Mouse (Mus musculus) midbrain, embryonic 16.5 days (tissue): Measurements from ENCODE around the gene Tll2. TPM values are rescaled to one million over a fixed set of nuclear protein-coding genes. Genes with fewer than 3 reads are reported as not detected.

Source experiments
- ATAC-seq: fragments of 200-750 bp; cut with Nextera tagmentation; 2 replicates; pipeline ENCODE4 v1.8.0; 2017; ENCODE audit warnings: moderate TSS enrichment
- H3K27ac ChIP-seq: fragments of 300-500 bp; sonication (generic); 2 replicates; pipeline ENCODE4 v1.5.1; 2014; ENCODE audit warnings: mild to moderate bottlenecking, low read length, mixed read lengths
- H3K27me3 ChIP-seq: fragments of 300-500 bp; sonication (generic); 2 replicates; pipeline ENCODE4 v1.6.1; 2014; ENCODE audit warnings: low read depth, low read length, mixed read lengths; ENCODE audit not compliant: control insufficient read depth, insufficient read depth
- H3K36me3 ChIP-seq: fragments of 300-500 bp; sonication (generic); 2 replicates; pipeline ENCODE4 v1.6.1; 2014; ENCODE audit warnings: mild to moderate bottlenecking, low read length, moderate library complexity, mixed read lengths; ENCODE audit not compliant: control insufficient read depth, insufficient read depth
- H3K4me1 ChIP-seq: fragments of 300-500 bp; sonication (generic); 2 replicates; pipeline ENCODE4 v1.6.1; 2014; ENCODE audit warnings: mild to moderate bottlenecking, low read length, mixed read lengths; ENCODE audit not compliant: control insufficient read depth, insufficient read depth
- H3K4me2 ChIP-seq: fragments of 300-500 bp; sonication (generic); 2 replicates; pipeline ENCODE4 v1.6.1; 2014; ENCODE audit warnings: mild to moderate bottlenecking, low read length, mixed read lengths
- H3K4me3 ChIP-seq: fragments of 300-500 bp; sonication (generic); 2 replicates; pipeline ENCODE4 v1.5.1; 2014; ENCODE audit warnings: low read depth, mild to moderate bottlenecking, low read length, moderate library complexity, mixed read lengths
- H3K9ac ChIP-seq: fragments of 300-500 bp; sonication (generic); 2 replicates; pipeline ENCODE4 v1.6.1; 2014; ENCODE audit warnings: low read depth, low read length, mixed read lengths
- H3K9me3 ChIP-seq: fragments of 300-500 bp; sonication (generic); replicated peaks from 2 replicates; pipeline ENCODE4 v1.6.1; 2014; ENCODE audit warnings: mild to moderate bottlenecking, low read length, mixed read lengths; ENCODE audit not compliant: control insufficient read depth, poor library complexity, severe bottlenecking
- WGBS: fragments of 180-500 bp; shearing (Covaris S2); extraction: QIAGEN DNeasy Blood & Tissue Kit; methylation state at CpG from one replicate; pipeline ENCODE4 v1.1.7; 2014; 5-methylcytosine and 5-hydroxymethylcytosine counted together
- polyA plus RNA-seq: library from polyadenylated mRNA; unstranded; fragments of >200 nt; fragmentation: Nextera tagmentation; extraction: Ambion mirVana; gene quantifications from 2 replicates; pipeline ENCODE4 v1.2.1, GENCODE M21; 2015

Gene Tll2
- polyA plus RNA-seq, 1 experiment from 2014 or later = 1.3 TPM

- peak; percentile 57 for ATAC-seq
- H3K4me1 ChIP-seq = peaks cover 17% of the 10 kb centered on the region
- peak overlapping the region; percentile 58 for H3K9ac ChIP-seq
- H3K36me3 ChIP-seq = no peaks in the 10 kb centered on the region
- no peak overlapping the region for H3K27ac ChIP-seq
- peak overlapping the region; percentile 96 for H3K4me2 ChIP-seq
- H3K4me3 ChIP-seq = peak overlapping the region; percentile 46
- peaks cover 32% of the 10 kb centered on the region for H3K27me3 ChIP-seq
- WGBS = under 1% methylated on average over 46 of the region's 46 CpGs
- H3K9me3 ChIP-seq = no peaks in the 10 kb centered on the region
These were observed 409 bp downstream of the Tll2 start for GRCm38 (mm10) chr19:41206041-41206810.

- H3K4me3 ChIP-seq = no peak overlapping the region
- ATAC-seq = no peak
- H3K27me3 ChIP-seq = peaks cover 32% of the 10 kb centered on the region
- no peaks in the 10 kb centered on the region for H3K9me3 ChIP-seq
- H3K9ac ChIP-seq = no peak overlapping the region
- no peak overlapping the region for H3K4me2 ChIP-seq
- H3K36me3 ChIP-seq = no peaks in the 10 kb centered on the region
- H3K27ac ChIP-seq = no peak overlapping the region
- H3K4me1 ChIP-seq = peaks cover 17% of the 10 kb centered on the region
- WGBS = 66% methylated on average over 11 of the region's 11 CpGs
These were observed 2.2 kb downstream of the Tll2 start for GRCm38 (mm10) chr19:41204159-41205081.

GRCm38 (mm10) chr19:41197606-41198005 lies 9.0 kb downstream of the Tll2 start:
- H3K27ac ChIP-seq = no peak overlapping the region
- H3K9me3 ChIP-seq = no peaks in the 10 kb centered on the region
- H3K4me1 ChIP-seq = no peaks in the 10 kb centered on the region
- H3K36me3 ChIP-seq = no peaks in the 10 kb centered on the region
- no peak overlapping the region for H3K9ac ChIP-seq
- H3K4me2 ChIP-seq = no peak overlapping the region
- ATAC-seq = no peak
- WGBS = 79% methylated on average over 12 of the region's 12 CpGs
- peaks cover 5% of the 10 kb centered on the region; the same call in 1 of the 2 replicates for H3K27me3 ChIP-seq
- no peak overlapping the region for H3K4me3 ChIP-seq

- H3K27me3 ChIP-seq = peaks cover 16% of the 10 kb centered on the region
- no peak for ATAC-seq
- no peaks in the 10 kb centered on the region for H3K4me1 ChIP-seq
- 70% methylated on average over 1 of the region's 1 CpGs for WGBS
- H3K4me2 ChIP-seq = no peak overlapping the region
- H3K9ac ChIP-seq = no peak overlapping the region
- H3K27ac ChIP-seq = no peak overlapping the region
- no peaks in the 10 kb centered on the region for H3K9me3 ChIP-seq
- no peak overlapping the region for H3K4me3 ChIP-seq
- no peaks in the 10 kb centered on the region for H3K36me3 ChIP-seq
These were observed 13.3 kb downstream of the Tll2 start for GRCm38 (mm10) chr19:41193379-41193778.

- peaks cover 17% of the 10 kb centered on the region for H3K27me3 ChIP-seq
- 82% methylated on average over 4 of the region's 4 CpGs for WGBS
- no peak for ATAC-seq
- H3K4me1 ChIP-seq = no peaks in the 10 kb centered on the region
- no peaks in the 10 kb centered on the region for H3K36me3 ChIP-seq
- no peak overlapping the region for H3K27ac ChIP-seq
- no peaks in the 10 kb centered on the region for H3K9me3 ChIP-seq
- no peak overlapping the region for H3K4me3 ChIP-seq
- no peak overlapping the region for H3K4me2 ChIP-seq
- H3K9ac ChIP-seq = no peak overlapping the region
These were observed 13.7 kb downstream of the Tll2 start for GRCm38 (mm10) chr19:41192953-41193352.

- Histone ChIP-seq H3K4me1 (no peaks in the 10 kb centered on the region), H3K4me2 (no peak overlapping the region), H3K4me3 (no peak overlapping the region), H3K36me3 (no peaks in the 10 kb centered on the region), H3K9ac (no peak overlapping the region), H3K27ac (no peak overlapping the region), H3K9me3 (no peaks in the 10 kb centered on the region), H3K27me3 (peaks cover 18% of the 10 kb centered on the region)
- ATAC-seq = 0 out of 2 replicates have a peak, but pooled peaks have one; percentile 21
- WGBS = 75% methylated on average over 9 of the region's 9 CpGs
These were observed 14.9 kb downstream of the Tll2 start for GRCm38 (mm10) chr19:41191724-41192123.

GRCm38 (mm10) chr19:41190876-41191434 lies 15.7 kb downstream of the Tll2 start:
- H3K9ac ChIP-seq = no peak overlapping the region
- H3K4me2 ChIP-seq = no peak overlapping the region
- ATAC-seq = peak; percentile 56
- no peaks in the 10 kb centered on the region for H3K4me1 ChIP-seq
- H3K36me3 ChIP-seq = no peaks in the 10 kb centered on the region
- no peak overlapping the region for H3K27ac ChIP-seq
- H3K4me3 ChIP-seq = no peak overlapping the region
- peaks cover 18% of the 10 kb centered on the region for H3K27me3 ChIP-seq
- 18% methylated on average over 6 of the region's 6 CpGs for WGBS
- H3K9me3 ChIP-seq = no peaks in the 10 kb centered on the region

GRCm38 (mm10) chr19:41177331-41177730 lies 29.3 kb downstream of the Tll2 start:
- WGBS = 16% methylated on average over 6 of the region's 6 CpGs

More at GRCm38 (mm10) chr19:41177331-41177730, 29.3 kb downstream of the Tll2 start:
- Histone ChIP-seq H3K36me3 (no peaks in the 10 kb centered on the region), H3K27ac (no peak overlapping the region), H3K27me3 (peaks cover 56% of the 10 kb centered on the region), H3K9ac (no peak overlapping the region), H3K4me1 (peaks cover 11% of the 10 kb centered on the region), H3K9me3 (no peaks in the 10 kb centered on the region), H3K4me3 (no peak overlapping the region), H3K4me2 (no peak overlapping the region)
- ATAC-seq = peak; percentile 82
